Mouse (Mus musculus) testis, adult 2 months (tissue): Measurements from ENCODE around the gene Phxr2.

Experiments used
- CTCF ChIP-seq: fragments of 200-500 bp; IDR thresholded peaks from 2 replicates; pipeline ENCODE4 v1.5.1; 2012; ENCODE audit warnings: low read depth, mild to moderate bottlenecking, inconsistent platforms, low read length, moderate library complexity; ENCODE audit not compliant: control insufficient read depth, insufficient read depth, insufficient replicate concordance
- POLR2A ChIP-seq: fragments of 200-500 bp; IDR thresholded peaks from 2 replicates; pipeline ENCODE4 v1.6.1; 2012; ENCODE audit warnings: low read depth, mild to moderate bottlenecking, inconsistent platforms, low read length, moderate library complexity; ENCODE audit not compliant: control insufficient read depth

DNA sequence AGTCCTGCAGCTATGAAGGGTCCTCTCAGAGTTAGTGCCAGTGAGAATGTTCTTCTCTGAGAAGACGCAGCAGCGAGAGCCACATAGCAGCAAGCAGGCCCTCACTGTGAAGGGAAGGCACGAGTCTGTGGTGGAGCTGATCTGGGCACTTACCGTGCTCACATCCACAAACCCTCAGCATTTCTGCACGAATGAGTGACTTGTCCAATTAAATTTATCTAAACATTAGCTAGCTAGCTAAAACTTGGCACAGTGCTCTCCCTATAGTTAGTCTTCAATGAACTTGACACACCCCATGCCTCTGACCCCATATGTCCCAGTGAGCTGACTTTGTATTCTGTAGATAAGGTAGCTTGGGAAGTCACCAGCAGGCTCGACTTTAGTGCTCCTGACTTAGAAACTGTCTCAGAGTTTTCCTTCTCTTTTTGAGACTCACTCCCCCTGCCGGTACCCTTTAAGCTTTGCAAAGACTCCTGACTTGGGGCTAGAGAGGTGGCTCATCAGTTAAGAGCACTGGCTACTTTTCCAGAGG, 39.7 kb upstream of the Phxr2 start:
- TF ChIP-seq POLR2A = no peak
- TF ChIP-seq CTCF = no peak
